Mouse (Mus musculus): ENCODE results near the gene Odf2l.

GRCm38 (mm10) chr3:145166741-145167140 is 48.4 kb downstream of the Odf2l start:
- TF ChIP-seq CTCF (IDR thresholded peaks at IDR 0.05; ENCODE audit: insufficient read depth, low read depth, low read length) (no peak), POLR2A (IDR thresholded peaks at IDR 0.05; ENCODE audit: insufficient read depth, low read depth, low read length) (no peak)
